Mouse (Mus musculus) myocyte (in vitro differentiated cells): ENCODE results near the gene Fam122a. TPM values are rescaled to one million over a fixed set of nuclear protein-coding genes. Genes with fewer than 3 reads are reported as not detected.
A peak's percentile ranks its signal among the peaks of the same experiment; 100 is the strongest.

Source experiments
- H3K27me3 ChIP-seq: one replicate; pipeline ENCODE4 v1.6.1; 2011; ENCODE audit not compliant: control insufficient read depth, insufficient read depth, insufficient read length
- H3K36me3 ChIP-seq: one replicate; pipeline ENCODE4 v1.6.1; 2011; ENCODE audit not compliant: control insufficient read depth, insufficient read depth
- H3K4me2 ChIP-seq: one replicate; pipeline ENCODE4 v1.6.1; 2011; ENCODE audit warnings: low read depth, control low read depth
- H3K4me3 ChIP-seq: one replicate; pipeline ENCODE4 v1.5.1; 2011; ENCODE audit warnings: mild to moderate bottlenecking, control low read depth, moderate library complexity
- H3K79me2 ChIP-seq: one replicate; pipeline ENCODE4 v1.6.1; 2011; ENCODE audit not compliant: control insufficient read depth, insufficient read depth
- H3ac ChIP-seq: one replicate; pipeline ENCODE4 v1.6.1; 2011; ENCODE audit not compliant: control insufficient read depth, insufficient read length
- CEBPB ChIP-seq: IDR thresholded peaks from 2 replicates; pipeline ENCODE4 v1.6.1; 2011; ENCODE audit warnings: mild to moderate bottlenecking, moderate library complexity; ENCODE audit not compliant: poor library complexity, insufficient read depth, severe bottlenecking
- E2F4 ChIP-seq: IDR thresholded peaks from one replicate; pipeline ENCODE4 v1.6.1; 2011; ENCODE audit warnings: mild to moderate bottlenecking, control low read depth, moderate library complexity; ENCODE audit not compliant: insufficient read depth
- MAX ChIP-seq: IDR thresholded peaks from one replicate; pipeline ENCODE4 v1.6.1; 2011; ENCODE audit warnings: low read depth, mild to moderate bottlenecking, control low read depth
- MYOD1 ChIP-seq, 3 experiments: IDR thresholded peaks; one replicate each; pipeline ENCODE4 v1.6.1; 2011; ENCODE audit warnings: control low read depth in 2 of 3, low read depth in 2 of 3, mild to moderate bottlenecking in 2 of 3, moderate library complexity in 1 of 3; ENCODE audit not compliant: insufficient read length in 2 of 3, control insufficient read depth in 1 of 3
- MYOG ChIP-seq, 3 experiments: IDR thresholded peaks; one replicate each; pipeline ENCODE4 v1.6.1; 2011; ENCODE audit warnings: control low read depth in 2 of 3, low read depth in 2 of 3, mild to moderate bottlenecking in 2 of 3; ENCODE audit not compliant: insufficient read length in 2 of 3, control insufficient read depth in 1 of 3, insufficient read depth in 1 of 3
- POLR2A ChIP-seq: IDR thresholded peaks from one replicate; pipeline ENCODE4 v1.6.1; 2011; ENCODE audit warnings: low read depth, mild to moderate bottlenecking, control low read depth, moderate library complexity; ENCODE audit not compliant: insufficient read length
- POLR2AphosphoS2 ChIP-seq: IDR thresholded peaks from one replicate; pipeline ENCODE4 v1.6.1; 2011; ENCODE audit warnings: low read depth, control low read depth; ENCODE audit not compliant: insufficient read length
- REST ChIP-seq: IDR thresholded peaks from one replicate; pipeline ENCODE4 v1.6.1; 2011; ENCODE audit warnings: mild to moderate bottlenecking, control low read depth, moderate library complexity; ENCODE audit not compliant: insufficient read depth, insufficient read length
- SRF ChIP-seq: IDR thresholded peaks from one replicate; pipeline ENCODE4 v1.6.1; 2011; ENCODE audit warnings: low read depth; ENCODE audit not compliant: control insufficient read depth, insufficient read length
- TCF12 ChIP-seq: IDR thresholded peaks from one replicate; pipeline ENCODE4 v1.6.1; 2011; ENCODE audit warnings: mild to moderate bottlenecking, control low read depth; ENCODE audit not compliant: poor library complexity, insufficient read depth, severe bottlenecking
- TCF3 ChIP-seq: IDR thresholded peaks from one replicate; pipeline ENCODE4 v1.6.1; 2011; ENCODE audit warnings: low read depth, control low read depth; ENCODE audit not compliant: insufficient read length
- USF1 ChIP-seq: IDR thresholded peaks from one replicate; pipeline ENCODE4 v1.6.1; 2011; ENCODE audit warnings: low read depth, mild to moderate bottlenecking, control low read depth, moderate library complexity
- polyA plus RNA-seq: library from polyadenylated mRNA; unstranded; fragments of >200 nt; fragmentation: generic; extraction: Trizol; gene quantifications from one replicate; pipeline ENCODE4 v1.2.1, GENCODE M21; 2012; ENCODE audit warnings: missing spikeins

Gene Fam122a
- polyA plus RNA-seq, 1 experiment, result 14.7 TPM

- H3K27me3 ChIP-seq, result no peaks in the 10 kb centered on the region
- H3K36me3 ChIP-seq, result no peaks in the 10 kb centered on the region
- H3ac ChIP-seq, result no peak overlapping the region
- TF ChIP-seq TCF12, result no peak
- TF ChIP-seq MYOD1 (IDR thresholded peaks at IDR 0.05; ENCODE audit: control insufficient read depth in 1 of 3, insufficient read length in 2 of 3, low read depth in 2 of 3), result peak in 1 of 3 experiments; percentile 31
- H3K79me2 ChIP-seq, result no peaks in the 10 kb centered on the region
- H3K4me3 ChIP-seq, result no peak overlapping the region
- H3K4me2 ChIP-seq, result no peak overlapping the region
These were observed 20.4 kb downstream of the Fam122a start for GRCm38 (mm10) chr19:24456591-24457231.

- Histone ChIP-seq H3K79me2 (no peaks in the 10 kb centered on the region), H3K27me3 (no peaks in the 10 kb centered on the region), H3K36me3 (no peaks in the 10 kb centered on the region), H3K4me3 (no peak overlapping the region), H3K4me2 (no peak overlapping the region), H3ac (no peak overlapping the region)
- TF ChIP-seq REST (no peak), E2F4 (no peak), POLR2AphosphoS2 (no peak), MAX (no peak), MYOD1 (IDR thresholded peaks at IDR 0.05; ENCODE audit: control insufficient read depth in 1 of 3, insufficient read length in 2 of 3, low read depth in 2 of 3) (no peak), TCF3 (no peak), CEBPB (no peak), POLR2A (no peak), MYOG (IDR thresholded peaks at IDR 0.05; ENCODE audit: control insufficient read depth in 1 of 3, insufficient read depth in 1 of 3, insufficient read length in 2 of 3, low read depth in 2 of 3) (no peak), TCF12 (no peak), SRF (no peak), USF1 (no peak)
These were observed 21.8 kb downstream of the Fam122a start for GRCm38 (mm10) chr19:24455249-24455960.

- H3ac ChIP-seq, result no peak overlapping the region
- no peaks in the 10 kb centered on the region for H3K79me2 ChIP-seq
- no peaks in the 10 kb centered on the region for H3K36me3 ChIP-seq
- no peaks in the 10 kb centered on the region for H3K27me3 ChIP-seq
- H3K4me3 ChIP-seq, result no peak overlapping the region
- no peak for TF ChIP-seq E2F4
- TF ChIP-seq TCF12, result no peak
- no peak for TF ChIP-seq POLR2A
- TF ChIP-seq USF1, result no peak
- no peak for TF ChIP-seq MYOG (IDR thresholded peaks at IDR 0.05; ENCODE audit: control insufficient read depth in 1 of 3, insufficient read depth in 1 of 3, insufficient read length in 2 of 3, low read depth in 2 of 3)
- TF ChIP-seq MYOD1 (IDR thresholded peaks at IDR 0.05; ENCODE audit: control insufficient read depth in 1 of 3, insufficient read length in 2 of 3, low read depth in 2 of 3), result no peak
- no peak for TF ChIP-seq CEBPB
- TF ChIP-seq MAX, result no peak
- no peak for TF ChIP-seq SRF
- no peak for TF ChIP-seq REST
- no peak for TF ChIP-seq POLR2AphosphoS2
- TF ChIP-seq TCF3, result no peak
- no peak overlapping the region for H3K4me2 ChIP-seq
These were observed 22.7 kb downstream of the Fam122a start for GRCm38 (mm10) chr19:24454451-24454850.

GRCm38 (mm10) chr19:24453379-24453778 is 23.8 kb downstream of the Fam122a start:
- Histone ChIP-seq H3K4me2 (peak overlapping the region; percentile 30), H3K27me3 (no peaks in the 10 kb centered on the region), H3K79me2 (no peaks in the 10 kb centered on the region), H3K4me3 (no peak overlapping the region), H3K36me3 (no peaks in the 10 kb centered on the region), H3ac (no peak overlapping the region)
- TF ChIP-seq MAX (no peak), SRF (no peak), TCF3 (no peak), POLR2AphosphoS2 (no peak), E2F4 (no peak), MYOG (IDR thresholded peaks at IDR 0.05; ENCODE audit: control insufficient read depth in 1 of 3, insufficient read depth in 1 of 3, insufficient read length in 2 of 3, low read depth in 2 of 3) (no peak), TCF12 (no peak), MYOD1 (IDR thresholded peaks at IDR 0.05; ENCODE audit: control insufficient read depth in 1 of 3, insufficient read length in 2 of 3, low read depth in 2 of 3) (no peak), REST (no peak), POLR2A (no peak), USF1 (no peak), CEBPB (no peak)
